Mouse (Mus musculus) lung, postnatal 0 days (tissue): Measurements from ENCODE around the gene Ttc29. TPM values are rescaled to one million over a fixed set of nuclear protein-coding genes. Genes with fewer than 3 reads are reported as not detected.

ENCODE experiments used
- ATAC-seq: fragments of 200-750 bp; cut with Nextera tagmentation; 2 replicates; pipeline ENCODE4 v1.8.0; 2017; ENCODE audit warnings: moderate library complexity
- DNase-seq: peaks from one replicate; pipeline ENCODE4 v3.0.0-alpha.2; 2016; ENCODE audit warnings: low spot score
- H3K27ac ChIP-seq: fragments of 300-500 bp; sonication (generic); 2 replicates; pipeline ENCODE4 v1.5.1; 2014; ENCODE audit warnings: antibody characterized with exemption, mild to moderate bottlenecking, low read length, mixed read lengths
- H3K27me3 ChIP-seq: fragments of 300-500 bp; sonication (generic); replicated peaks from 2 replicates; pipeline ENCODE4 v1.6.1; 2014; ENCODE audit warnings: low read length, mixed read lengths; ENCODE audit not compliant: insufficient read depth
- H3K36me3 ChIP-seq: fragments of 300-500 bp; sonication (generic); 2 replicates; pipeline ENCODE4 v1.6.1; 2014; ENCODE audit warnings: low read length, mixed read lengths; ENCODE audit not compliant: insufficient read depth
- H3K4me1 ChIP-seq: fragments of 300-500 bp; sonication (generic); 2 replicates; pipeline ENCODE4 v1.6.1; 2014; ENCODE audit warnings: antibody characterized with exemption, low read depth, low read length, mixed read lengths; ENCODE audit not compliant: insufficient read depth
- H3K4me2 ChIP-seq: fragments of 300-500 bp; sonication (generic); replicated peaks from 2 replicates; pipeline ENCODE4 v1.6.1; 2014; ENCODE audit warnings: low read depth, mild to moderate bottlenecking, low read length, moderate library complexity, mixed read lengths
- H3K4me3 ChIP-seq: fragments of 300-500 bp; sonication (generic); 2 replicates; pipeline ENCODE4 v1.5.1; 2014; ENCODE audit warnings: low read depth, low read length
- H3K9ac ChIP-seq: fragments of 300-500 bp; sonication (generic); replicated peaks from 2 replicates; pipeline ENCODE4 v1.6.1; 2014; ENCODE audit warnings: low read depth, mild to moderate bottlenecking
- H3K9me3 ChIP-seq: fragments of 300-500 bp; sonication (generic); 2 replicates; pipeline ENCODE4 v1.6.1; 2016; ENCODE audit warnings: low read length, mixed read lengths
- CTCF ChIP-seq: IDR thresholded peaks from 2 replicates; pipeline ENCODE4 v1.5.1; 2016; ENCODE audit warnings: antibody characterized with exemption, mild to moderate bottlenecking
- EP300 ChIP-seq: IDR thresholded peaks from 2 replicates; pipeline ENCODE4 v1.6.1; 2016; ENCODE audit warnings: antibody characterized with exemption, mild to moderate bottlenecking, control low read depth
- WGBS: fragments of 180-500 bp; shearing (Covaris S2); extraction: QIAGEN DNeasy Blood & Tissue Kit; methylation state at CpG from one replicate; pipeline ENCODE4 v1.1.7; 2014; 5-methylcytosine and 5-hydroxymethylcytosine counted together
- polyA plus RNA-seq: library from polyadenylated mRNA; unstranded; fragments of >200 nt; fragmentation: Nextera tagmentation; extraction: Ambion mirVana; gene quantifications from 2 replicates; pipeline ENCODE4 v1.2.1, GENCODE M21; 2015

Ttc29 gene
- polyA plus RNA-seq, 1 experiment from 2014 or later = 5.6 TPM

GRCm38 (mm10) chr8:78317666-78318065 is 104.6 kb downstream of the Ttc29 start:
- Histone ChIP-seq H3K27ac (no peak overlapping the region), H3K36me3 (no peaks in the 10 kb centered on the region), H3K9ac (no peak overlapping the region), H3K4me2 (no peak overlapping the region), H3K4me1 (no peaks in the 10 kb centered on the region), H3K9me3 (no peaks in the 10 kb centered on the region), H3K4me3 (no peak overlapping the region), H3K27me3 (no peaks in the 10 kb centered on the region)
- 79% methylated on average over 2 of the region's 2 CpGs for WGBS
- TF ChIP-seq CTCF = no peak
- no peak for TF ChIP-seq EP300
- no peak for ATAC-seq
- no peak for DNase-seq

GRCm38 (mm10) chr8:78323391-78323790 is 110.3 kb downstream of the Ttc29 start:
- 82% methylated on average over 3 of the region's 3 CpGs for WGBS
- Histone ChIP-seq H3K9me3 (no peaks in the 10 kb centered on the region), H3K4me2 (no peak overlapping the region), H3K27me3 (no peaks in the 10 kb centered on the region), H3K4me3 (no peak overlapping the region), H3K27ac (no peak overlapping the region), H3K36me3 (no peaks in the 10 kb centered on the region), H3K4me1 (no peaks in the 10 kb centered on the region), H3K9ac (no peak overlapping the region)
- ATAC-seq = no peak
- DNase-seq = no peak
- TF ChIP-seq EP300 (no peak), CTCF (no peak)

GRCm38 (mm10) chr8:78340689-78341529 is 127.8 kb downstream of the Ttc29 start:
- ATAC-seq = no peak
- DNase-seq = no peak
- Histone ChIP-seq H3K9ac (no peak overlapping the region), H3K36me3 (no peaks in the 10 kb centered on the region), H3K27me3 (no peaks in the 10 kb centered on the region), H3K27ac (no peak overlapping the region), H3K4me3 (no peak overlapping the region), H3K4me2 (no peak overlapping the region), H3K4me1 (no peaks in the 10 kb centered on the region), H3K9me3 (no peaks in the 10 kb centered on the region)
- no peak for TF ChIP-seq EP300
- TF ChIP-seq CTCF = no peak
- 60% methylated on average over 11 of the region's 11 CpGs for WGBS

- no peak overlapping the region for H3K4me2 ChIP-seq
- ATAC-seq = no peak
- WGBS = 76% methylated on average over 4 of the region's 4 CpGs
These were observed 129.1 kb downstream of the Ttc29 start for GRCm38 (mm10) chr8:78342151-78342550.

GRCm38 (mm10) chr8:78344006-78344405 is 130.9 kb downstream of the Ttc29 start:
- Histone ChIP-seq H3K27me3 (no peaks in the 10 kb centered on the region), H3K27ac (no peak overlapping the region), H3K4me3 (no peak overlapping the region), H3K4me1 (no peaks in the 10 kb centered on the region), H3K36me3 (no peaks in the 10 kb centered on the region), H3K9ac (no peak overlapping the region), H3K9me3 (no peaks in the 10 kb centered on the region), H3K4me2 (no peak overlapping the region)
- no peak for ATAC-seq
- TF ChIP-seq EP300 = no peak
- no peak for TF ChIP-seq CTCF
- DNase-seq = no peak
- 55% methylated on average over 2 of the region's 2 CpGs for whole genome bisulfite sequencing

More at GRCm38 (mm10) chr8:78342151-78342550, 129.1 kb downstream of the Ttc29 start:
- no peak for DNase-seq
- Histone ChIP-seq H3K27ac (no peak overlapping the region), H3K4me3 (no peak overlapping the region), H3K4me1 (no peaks in the 10 kb centered on the region), H3K36me3 (no peaks in the 10 kb centered on the region), H3K9me3 (no peaks in the 10 kb centered on the region), H3K27me3 (no peaks in the 10 kb centered on the region), H3K9ac (no peak overlapping the region)
- no peak for TF ChIP-seq CTCF
- TF ChIP-seq EP300 = no peak

- ATAC-seq = no peak
- no peaks in the 10 kb centered on the region for H3K27me3 ChIP-seq
- no peak overlapping the region for H3K9ac ChIP-seq
- no peak overlapping the region for H3K4me3 ChIP-seq
- H3K36me3 ChIP-seq = no peaks in the 10 kb centered on the region
- DNase-seq = no peak
- H3K27ac ChIP-seq = no peak overlapping the region
- no peak overlapping the region for H3K4me2 ChIP-seq
- H3K4me1 ChIP-seq = no peaks in the 10 kb centered on the region
- 43% methylated on average over 7 of the region's 7 CpGs for WGBS
- TF ChIP-seq CTCF = no peak
- TF ChIP-seq EP300 = no peak
- no peaks in the 10 kb centered on the region for H3K9me3 ChIP-seq
These were observed 132.6 kb downstream of the Ttc29 start for GRCm38 (mm10) chr8:78345705-78346104.
